Mouse (Mus musculus): ENCODE measurements around the gene 4933414I15Rik. TPM values are rescaled to one million over a fixed set of nuclear protein-coding genes. Genes with fewer than 3 reads are reported as not detected.

The 4933414I15Rik gene
- total RNA-seq (2022), result not detected

DNA sequence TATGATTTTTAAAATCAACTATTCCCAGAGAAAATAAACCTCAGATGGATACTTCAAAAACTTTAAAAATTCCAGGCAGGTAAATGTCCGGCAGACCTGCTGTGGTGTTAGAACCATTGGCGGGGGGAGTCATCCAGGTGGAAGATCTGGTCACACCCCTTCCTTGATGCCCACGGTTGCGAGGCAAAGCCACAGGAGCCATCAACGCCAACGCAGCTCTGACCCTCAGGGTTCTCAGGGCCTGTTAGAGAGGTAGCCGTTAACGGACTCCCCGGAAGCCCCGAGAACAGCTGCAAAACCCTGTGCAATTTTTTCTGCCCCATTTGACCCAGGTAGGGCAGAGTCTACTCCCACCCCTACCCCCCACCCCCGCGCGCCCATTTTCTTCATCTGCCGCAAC, at the start of gene 4933414I15Rik:
4933414I15Rik (minus strand) TSS at position 260 of the 400 bp plus-strand sequence.
- no peak for DNase-seq

DNA sequence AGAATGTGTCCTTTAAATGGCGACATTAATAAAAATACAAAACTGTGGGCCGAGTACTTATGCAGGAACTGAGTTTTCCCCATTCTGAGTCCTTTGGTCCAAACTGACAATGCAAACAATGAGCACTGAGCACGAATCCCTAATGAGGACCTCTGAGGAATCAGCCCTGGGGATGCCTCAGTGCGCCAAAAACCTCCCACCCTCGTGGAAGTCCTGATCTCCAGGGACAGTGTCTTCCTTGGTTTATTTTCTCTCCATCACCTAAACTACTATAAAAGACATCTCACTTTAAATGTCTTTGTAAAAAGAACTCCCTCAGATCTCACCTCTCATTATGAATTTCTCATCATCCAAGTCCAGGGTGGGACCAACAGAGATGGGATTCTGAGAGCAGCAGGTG, 38.1 kb upstream of the 4933414I15Rik start, which contains the start of gene Olfr1377:
Olfr1377 (plus strand) TSS at position 301 of the 400 bp plus-strand sequence.
- DNase-seq, result no peak

- DNase-seq, result peak; percentile 13
Measured at GRCm38 (mm10) chr11:50977216-50977615, 33.7 kb upstream of the 4933414I15Rik start.

DNA sequence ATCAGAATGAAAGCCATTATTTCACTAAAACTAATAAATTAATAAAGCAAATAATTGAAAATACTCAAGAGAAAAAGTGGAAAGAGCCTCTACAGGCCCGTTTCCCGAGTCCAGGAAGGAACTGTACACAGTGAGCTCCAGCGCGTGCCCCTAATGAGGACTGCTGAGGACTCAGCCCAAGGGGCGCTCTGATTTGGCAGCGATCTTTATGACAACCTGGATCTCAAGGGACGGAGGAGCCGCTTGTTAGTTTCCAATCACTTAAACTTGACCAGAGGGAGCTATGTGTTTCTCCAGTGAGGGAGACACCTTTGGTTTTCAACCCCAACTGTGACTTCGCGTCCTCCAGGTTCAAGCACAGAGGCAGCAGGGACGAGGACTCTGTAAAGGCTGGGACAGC, 22.7 kb upstream of the 4933414I15Rik start, which contains the start of gene Olfr1378:
Olfr1378 (plus strand) TSS at position 301 of the 400 bp plus-strand sequence.
- no peak for DNase-seq

- no peak for DNase-seq
Measured at GRCm38 (mm10) chr11:50964886-50965285, 21.3 kb upstream of the 4933414I15Rik start.

GRCm38 (mm10) chr11:50953665-50954064, 10.1 kb upstream of the 4933414I15Rik start, which contains the start of gene Prop1:
TSS of gene Prop1 (minus strand) at chr11:50953765.
- DNase-seq, result no peak

GRCm38 (mm10) chr11:50952290-50952689, 8.7 kb upstream of the 4933414I15Rik start:
- DNase-seq, result no peak

DNA sequence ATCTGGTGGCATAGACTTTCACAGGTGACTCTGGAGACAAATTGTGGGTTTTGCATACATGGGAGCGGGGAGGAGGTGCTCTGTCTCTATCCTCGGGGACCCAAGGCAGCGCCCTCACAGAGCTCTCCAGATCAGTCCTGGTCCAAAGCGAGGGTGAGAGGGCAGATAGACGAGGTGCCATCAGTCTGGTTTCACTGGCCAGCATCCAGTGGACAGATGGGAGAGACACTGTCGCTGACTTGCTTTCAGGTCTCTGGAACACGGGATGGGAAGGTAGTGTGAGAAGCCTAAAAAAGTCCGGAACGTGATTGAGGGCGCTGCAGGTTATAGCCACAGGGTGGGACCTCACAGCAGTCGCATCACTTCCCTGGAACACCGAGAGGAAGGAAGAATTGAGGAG, 1.2 kb downstream of the 4933414I15Rik start:
- DNase-seq, result no peak

DNA sequence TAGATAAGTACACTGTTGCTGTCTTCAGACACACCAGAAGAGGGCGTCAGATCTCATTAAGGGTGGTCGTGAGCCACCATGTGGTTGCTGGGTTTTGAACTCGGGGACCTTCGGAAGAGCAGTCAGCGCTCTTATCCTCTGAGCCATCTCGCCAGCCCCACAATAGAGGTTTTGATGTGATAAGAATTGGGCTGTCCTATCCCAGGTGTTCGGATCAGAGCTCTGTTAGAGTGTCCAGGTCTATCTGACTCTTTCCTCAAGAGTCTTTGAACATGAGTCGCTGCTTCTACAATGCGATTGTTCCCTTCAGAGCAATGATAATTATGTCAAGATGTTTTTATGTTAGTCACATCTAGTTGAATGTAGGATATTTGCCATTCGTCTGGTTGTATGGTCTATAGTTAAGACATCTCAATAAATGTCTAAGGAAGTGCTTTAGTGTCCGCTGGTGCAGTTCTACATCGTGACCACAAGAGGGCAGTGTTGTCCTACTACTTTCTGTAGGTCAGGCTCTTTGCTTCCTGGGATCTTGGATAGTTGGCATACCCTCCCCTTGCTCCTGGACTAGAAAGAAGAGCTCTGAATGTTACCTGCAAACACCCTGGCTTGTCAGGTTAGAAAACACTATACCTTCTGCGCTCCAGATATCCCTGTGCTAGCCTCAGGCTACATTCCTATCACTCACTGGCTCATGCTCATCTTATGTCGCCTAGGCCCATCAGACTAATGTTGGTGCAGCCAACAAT, 3.8 kb downstream of the 4933414I15Rik start:
- no peak for DNase-seq

GRCm38 (mm10) chr11:50938435-50938834, 5.1 kb downstream of the 4933414I15Rik start:
- no peak for DNase-seq

- no peak for DNase-seq
Measured at GRCm38 (mm10) chr11:50932040-50932439, 11.5 kb downstream of the 4933414I15Rik start.

DNA sequence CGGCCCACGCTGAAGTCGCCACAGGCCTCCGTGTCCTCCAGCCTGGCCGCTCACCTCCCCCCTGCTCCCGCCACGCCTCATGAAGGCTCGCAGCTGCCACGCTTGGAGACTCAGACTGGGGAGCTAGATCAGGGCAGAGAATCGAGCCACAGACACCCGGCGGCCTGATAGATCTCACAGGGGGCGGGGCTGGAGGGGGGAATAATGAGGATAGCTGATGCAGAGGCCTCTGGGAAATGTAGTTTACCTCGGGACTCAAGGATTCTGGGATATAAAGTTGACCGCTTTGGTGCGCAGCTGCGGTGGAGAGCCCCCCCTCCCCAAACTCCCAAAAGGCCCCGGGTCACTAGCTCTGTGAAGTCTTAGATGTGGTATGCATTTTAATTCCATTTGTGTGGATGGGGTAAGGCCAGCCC, 12.1 kb downstream of the 4933414I15Rik start, which contains the start of gene Zfp354b:
Zfp354b (minus strand) TSS at position 183 of the 416 bp plus-strand sequence.
- DNase-seq, result peak; percentile 79

GRCm38 (mm10) chr11:50931021-50931420, 12.5 kb downstream of the 4933414I15Rik start:
- peak; percentile 13 for DNase-seq

DNA sequence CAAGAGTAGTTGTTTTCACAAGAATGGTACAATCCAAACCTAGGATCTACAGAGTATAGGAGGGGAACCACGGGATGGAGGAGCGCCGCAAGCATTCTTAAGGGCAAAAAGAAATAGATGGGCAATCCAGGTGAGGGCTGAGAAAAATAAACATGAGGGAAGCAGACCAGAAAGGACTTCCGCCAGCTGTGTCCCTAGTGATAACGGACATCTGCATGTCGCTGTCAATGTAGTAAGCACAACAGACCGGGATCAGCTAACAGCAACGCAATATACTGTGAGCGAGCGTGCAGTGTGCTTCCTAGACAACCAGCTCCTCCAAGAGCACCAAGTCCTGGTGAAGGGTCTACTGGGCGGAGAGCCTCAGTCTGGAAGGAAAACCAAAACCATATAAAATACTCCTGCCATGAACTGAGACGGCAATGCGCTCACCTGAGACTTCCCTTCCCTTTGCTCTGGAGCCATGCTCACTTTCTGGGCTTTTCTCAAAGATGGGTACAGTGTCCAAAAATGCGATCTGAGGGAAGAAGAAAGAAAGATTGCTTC, 13.0 kb downstream of the 4933414I15Rik start:
- DNase-seq, result no peak

DNA sequence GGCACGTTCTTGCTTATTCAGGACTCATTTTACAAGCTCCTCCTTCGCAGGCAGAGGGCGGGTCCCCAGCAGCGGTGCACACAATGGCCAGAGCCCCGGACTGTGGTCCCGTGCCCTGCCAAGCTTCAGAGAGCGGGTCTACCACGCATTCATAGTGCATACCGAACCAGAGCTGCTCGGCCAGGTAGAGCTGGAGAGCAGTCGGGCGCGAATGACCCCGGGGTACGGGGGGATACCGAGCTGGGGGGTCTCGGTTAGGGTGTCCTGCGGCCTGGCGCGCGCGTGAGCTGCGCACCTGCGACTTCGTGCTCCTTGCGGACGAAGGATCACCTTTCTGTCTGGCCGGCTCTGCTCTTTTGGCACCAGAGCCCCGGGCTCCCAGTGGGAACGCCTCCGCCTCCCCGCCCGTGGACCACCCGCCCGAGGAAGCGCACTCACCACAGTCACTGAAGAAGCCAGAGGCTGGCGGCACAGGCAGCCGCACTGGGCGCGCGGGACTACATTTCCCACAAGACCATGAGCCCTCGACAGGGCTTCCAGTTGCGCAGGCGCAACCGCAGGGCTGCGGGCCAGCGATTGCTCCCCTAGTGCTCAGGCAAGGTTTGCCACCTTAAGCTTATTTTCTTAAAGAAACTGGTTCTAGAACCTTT, 27.8 kb downstream of the 4933414I15Rik start, which contains the start of gene Zfp2:
Zfp2 (minus strand) TSS at position 495 of the 650 bp plus-strand sequence.
- peak; percentile 87 for DNase-seq

DNA sequence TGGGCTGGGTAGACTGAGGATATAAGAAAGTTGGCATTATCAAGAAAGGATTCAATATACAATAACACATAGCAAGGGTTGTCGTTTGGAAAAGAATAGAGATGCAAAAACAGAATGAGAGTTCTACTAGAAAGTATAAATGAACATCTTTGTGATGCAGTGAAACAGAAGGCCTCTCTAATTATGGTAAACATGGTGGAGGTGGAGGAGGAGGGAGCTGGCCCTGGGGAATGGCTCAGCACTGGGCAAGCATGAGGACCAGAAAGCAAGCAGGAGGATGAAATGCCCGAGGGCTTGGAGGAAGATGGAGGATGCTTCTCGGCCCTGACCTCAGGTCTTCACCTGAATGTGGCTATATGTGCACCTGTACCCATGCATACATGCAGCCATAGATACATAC, 29.1 kb downstream of the 4933414I15Rik start:
- no peak for DNase-seq

DNA sequence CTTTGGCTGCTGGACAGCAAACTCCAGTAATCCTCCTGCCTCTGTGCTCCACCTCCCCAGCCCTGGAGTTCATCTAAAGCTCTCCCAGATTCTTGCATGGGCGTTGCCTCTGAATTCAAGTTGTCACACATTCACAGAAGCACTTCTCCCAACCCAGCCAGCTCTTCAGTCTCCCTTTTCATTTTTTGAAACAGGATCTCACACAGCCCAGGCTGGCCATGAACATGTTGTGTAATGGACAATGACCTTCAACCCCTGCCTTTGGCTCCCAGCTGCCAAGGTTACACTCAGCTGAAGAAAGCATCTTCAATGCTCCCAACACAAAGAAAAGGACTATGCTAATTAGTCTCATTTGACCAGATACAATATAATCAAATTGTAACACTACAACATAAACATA, 30.3 kb downstream of the 4933414I15Rik start:
- peak; percentile 19 for DNase-seq

- DNase-seq, result no peak
Measured at GRCm38 (mm10) chr11:50908136-50908535, 35.4 kb downstream of the 4933414I15Rik start.

DNA sequence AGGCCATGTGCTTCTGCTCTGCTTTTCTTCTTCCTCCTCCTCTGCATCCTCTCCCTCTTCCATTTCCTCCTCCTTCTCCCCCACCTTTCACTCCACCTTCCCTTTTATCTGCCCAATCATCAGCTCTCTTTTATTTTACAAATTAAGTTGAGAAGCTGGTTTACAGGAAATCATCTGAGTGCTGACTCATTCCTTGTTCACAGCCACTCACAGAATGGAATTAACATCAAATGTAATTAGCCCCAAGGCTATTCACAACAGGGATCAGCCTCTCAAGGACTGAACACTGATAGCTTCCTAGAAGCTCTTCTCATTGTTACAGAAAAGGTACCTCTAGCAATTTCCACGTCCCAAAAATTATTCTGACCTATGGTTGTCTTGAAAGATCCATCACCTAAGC, 46.2 kb downstream of the 4933414I15Rik start:
- DNase-seq, result no peak

DNA sequence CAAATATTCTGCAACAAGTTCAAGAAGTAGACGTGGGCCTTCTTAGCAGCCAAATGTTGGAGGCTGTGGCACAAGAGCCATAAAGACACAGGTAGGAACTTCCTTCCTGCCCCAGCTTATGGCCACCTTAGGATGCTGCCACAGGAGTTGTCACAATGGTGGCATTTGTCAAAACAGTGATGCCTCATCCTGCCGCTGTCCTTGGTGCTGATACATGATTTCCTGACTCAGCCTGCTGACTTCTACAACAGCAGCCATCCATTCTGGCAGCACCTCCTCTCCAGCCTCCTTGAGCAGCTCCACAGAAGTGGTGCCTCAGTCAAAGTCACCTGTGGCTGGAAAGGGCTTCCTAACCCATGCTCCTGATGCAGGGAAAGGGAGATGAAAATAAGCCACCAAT, 51.1 kb downstream of the 4933414I15Rik start:
- no peak for DNase-seq

Data from adrenal gland, adult 8-10 months (tissue).